Mouse (Mus musculus): ENCODE results near the gene Ptpa. TPM values are rescaled to one million over a fixed set of nuclear protein-coding genes. Genes with fewer than 3 reads are reported as not detected.

The Ptpa gene
- total RNA-seq, 2 experiments from 2014 or later = 163 to 169 TPM

DNA sequence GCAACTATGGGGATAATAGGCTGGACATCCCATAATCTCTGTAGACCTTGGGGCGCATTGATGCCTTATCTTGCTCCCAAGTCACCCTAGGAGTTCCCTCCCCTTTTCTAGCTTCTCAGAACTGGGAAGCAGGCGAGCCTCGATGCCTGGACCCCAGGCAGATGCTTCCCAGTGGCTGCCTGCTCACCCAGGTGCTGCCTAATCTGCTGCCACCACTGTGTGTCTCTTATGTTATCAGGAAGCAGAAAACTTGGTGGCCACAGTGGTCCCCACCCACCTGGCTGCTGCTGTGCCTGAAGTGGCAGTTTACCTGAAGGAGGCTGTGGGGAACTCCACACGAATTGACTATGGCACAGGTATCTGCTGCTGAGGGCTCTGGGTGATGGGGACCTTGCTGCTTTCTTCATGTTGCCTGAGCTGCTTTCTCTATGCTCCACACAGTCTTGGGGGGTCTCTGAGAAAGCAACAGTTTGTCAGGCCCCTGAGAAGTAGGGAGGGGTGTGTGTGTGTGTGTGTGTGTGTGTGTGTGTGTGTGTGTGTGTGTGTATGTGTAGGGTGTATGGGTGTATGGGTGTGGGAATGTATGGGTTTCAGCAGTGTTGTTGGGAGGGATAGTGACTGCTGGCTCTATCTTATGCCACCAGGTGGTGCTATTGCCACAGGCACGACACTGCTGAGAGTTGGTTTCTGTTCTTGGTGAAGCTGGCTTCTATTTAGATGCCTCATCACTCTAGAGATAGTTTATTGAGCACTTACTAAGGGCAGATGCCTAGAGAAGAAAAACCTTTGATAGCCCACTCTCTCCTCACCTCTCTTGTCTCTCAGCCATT lies 19.7 kb downstream of the Ptpa start:
- peak; percentile 46 to 57 for DNase-seq (ENCODE audit: extremely low spot score in 1 of 2, low spot score in 1 of 2)

DNA sequence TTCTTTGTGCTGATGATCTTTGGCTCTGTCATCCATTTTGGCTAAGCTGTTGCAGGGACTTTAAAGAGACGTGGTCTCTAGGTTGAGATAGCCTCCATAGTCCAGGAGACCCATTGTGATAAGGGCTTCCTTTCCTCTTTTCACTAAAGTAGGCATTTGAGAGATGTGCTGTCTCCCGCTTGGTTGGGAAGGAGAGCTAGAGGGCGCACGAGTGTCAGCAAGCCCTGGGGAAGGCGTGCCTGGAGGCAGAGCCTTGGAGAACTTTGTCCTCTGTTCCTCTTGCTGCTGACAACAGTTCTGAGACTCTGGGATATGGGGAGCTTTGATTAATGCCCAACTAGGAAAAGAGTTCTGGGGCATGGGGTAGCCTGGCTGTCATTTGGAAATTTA lies 20.3 kb downstream of the Ptpa start:
- DNase-seq (ENCODE audit: extremely low spot score in 1 of 2, low spot score in 1 of 2) = no peak

DNA sequence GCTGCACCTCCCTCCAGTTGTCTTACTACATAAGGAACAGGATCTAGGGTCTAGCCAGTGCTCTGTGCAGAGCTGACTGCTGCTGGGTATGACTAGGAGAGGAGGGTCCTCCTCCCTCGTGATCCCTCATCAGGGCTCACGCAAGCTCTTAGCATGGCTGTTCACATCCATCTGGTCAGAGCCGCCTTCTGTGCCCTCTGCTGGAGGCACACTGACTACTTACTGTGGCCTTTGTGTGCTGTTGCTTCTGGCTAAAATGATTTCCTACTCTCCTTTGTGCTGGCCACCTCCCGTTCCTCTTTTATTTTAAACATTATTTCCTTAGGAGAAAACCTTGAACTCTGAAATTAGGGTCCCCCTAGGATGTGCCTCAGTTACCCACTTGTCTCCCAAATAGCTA lies 21.0 kb downstream of the Ptpa start:
- DNase-seq (ENCODE audit: extremely low spot score in 1 of 2, low spot score in 1 of 2) = no peak

DNA sequence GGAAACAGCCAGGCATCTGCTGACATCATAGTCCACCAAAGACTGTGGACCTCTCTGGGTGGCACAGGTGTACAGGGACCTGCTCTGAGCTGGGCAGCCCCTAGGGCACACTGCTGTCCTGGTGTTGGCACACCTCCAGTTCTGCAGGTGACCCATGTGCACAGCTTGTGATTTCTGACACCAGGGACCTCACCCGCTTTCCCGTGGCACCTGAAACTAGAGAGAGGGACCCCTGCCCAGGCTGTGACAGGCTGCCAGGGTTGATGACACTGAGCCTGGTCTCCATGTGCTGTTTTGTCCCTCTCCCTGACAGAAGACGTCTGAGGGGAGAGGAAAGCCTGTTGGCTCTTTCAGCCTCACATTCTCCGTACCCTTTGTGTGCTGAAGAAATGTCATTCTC lies 22.0 kb downstream of the Ptpa start:
- no peak for DNase-seq (ENCODE audit: extremely low spot score in 1 of 2, low spot score in 1 of 2)

DNA sequence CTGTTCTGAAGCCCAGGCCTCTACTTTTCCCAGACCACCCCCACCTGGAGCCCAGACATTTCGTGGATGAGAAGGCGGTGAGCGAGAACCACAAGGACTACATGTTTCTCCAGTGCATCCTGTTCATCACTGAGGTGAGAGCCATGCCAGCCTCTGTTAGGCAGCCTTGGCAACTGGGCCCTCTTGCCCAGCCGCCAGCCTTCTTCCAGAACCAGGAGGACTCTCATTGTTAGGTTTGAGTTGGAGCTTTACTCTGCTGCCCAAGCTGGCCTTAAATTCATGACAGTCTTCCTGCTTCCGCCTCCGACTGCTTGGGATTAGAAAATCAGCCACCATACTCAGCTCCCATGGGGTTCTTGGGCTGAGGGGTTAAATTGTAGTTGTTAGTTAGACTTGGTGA lies 23.8 kb downstream of the Ptpa start:
- no peak for DNase-seq (ENCODE audit: extremely low spot score in 1 of 2, low spot score in 1 of 2)

DNA sequence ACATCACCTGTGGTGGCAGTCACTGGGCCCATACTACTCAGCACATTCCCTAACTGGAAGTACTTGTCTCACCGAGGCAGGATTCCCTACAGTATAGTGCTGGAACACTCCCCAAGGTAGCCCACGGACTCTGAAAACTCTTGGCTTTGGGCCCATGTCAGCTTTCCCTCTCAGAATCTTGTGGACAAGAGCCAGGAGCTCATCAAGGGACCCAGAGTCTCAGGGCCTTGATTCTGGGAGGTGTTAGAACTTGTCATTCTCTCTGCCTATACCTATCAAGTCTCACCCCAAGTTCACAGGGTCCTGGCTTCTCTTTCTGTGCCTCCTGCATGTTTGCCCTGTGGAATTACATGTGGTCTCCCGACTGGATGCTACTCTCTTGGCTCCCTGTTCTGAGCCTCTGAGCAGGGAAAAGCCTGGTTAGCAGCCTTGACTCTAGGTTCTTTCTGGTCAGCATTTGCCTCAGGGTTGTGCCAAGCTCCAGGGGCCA lies 24.4 kb downstream of the Ptpa start:
- DNase-seq (ENCODE audit: extremely low spot score in 1 of 2, low spot score in 1 of 2) = no peak

DNA sequence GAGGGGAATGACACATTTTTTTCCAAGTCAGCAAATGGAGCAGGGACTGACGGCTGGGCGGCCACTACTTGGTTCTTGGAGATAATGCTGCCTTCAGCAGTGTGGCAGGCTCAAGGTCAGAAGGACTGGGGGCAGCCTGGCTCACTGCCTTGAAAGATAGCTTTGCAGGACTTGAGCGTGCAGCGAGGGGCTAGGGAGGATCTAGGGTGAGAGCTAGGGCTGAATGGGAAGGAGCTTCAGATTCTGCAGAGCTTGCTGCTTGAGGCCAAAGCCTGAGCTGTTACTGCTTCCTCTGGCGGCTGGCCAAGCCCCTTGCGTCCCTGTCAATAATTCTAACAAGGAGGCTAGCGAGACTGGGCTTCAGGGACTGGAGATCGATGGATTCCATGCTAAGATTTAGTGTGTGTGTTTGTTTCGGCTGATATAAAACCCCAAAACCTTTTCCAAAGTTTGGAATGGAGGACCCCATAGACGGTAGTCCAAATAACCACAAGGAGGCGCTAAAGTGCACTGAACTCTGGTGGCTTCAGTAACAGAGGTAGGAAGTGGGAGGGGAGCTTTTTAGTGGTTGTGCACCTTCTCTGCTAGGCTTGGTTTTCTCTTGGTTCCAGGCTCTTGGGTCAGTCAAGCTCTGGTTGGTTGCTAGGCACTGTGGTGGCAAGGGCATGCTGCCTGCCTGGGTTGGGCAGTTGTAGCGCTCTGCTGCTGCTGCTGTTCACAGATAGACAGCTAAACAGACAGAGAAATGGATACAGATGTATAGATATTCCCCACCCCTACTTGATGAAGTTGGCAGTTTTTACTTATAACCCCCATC lies 25.1 kb downstream of the Ptpa start:
- peak; percentile 42 to 49 for DNase-seq (ENCODE audit: extremely low spot score in 1 of 2, low spot score in 1 of 2)

DNA sequence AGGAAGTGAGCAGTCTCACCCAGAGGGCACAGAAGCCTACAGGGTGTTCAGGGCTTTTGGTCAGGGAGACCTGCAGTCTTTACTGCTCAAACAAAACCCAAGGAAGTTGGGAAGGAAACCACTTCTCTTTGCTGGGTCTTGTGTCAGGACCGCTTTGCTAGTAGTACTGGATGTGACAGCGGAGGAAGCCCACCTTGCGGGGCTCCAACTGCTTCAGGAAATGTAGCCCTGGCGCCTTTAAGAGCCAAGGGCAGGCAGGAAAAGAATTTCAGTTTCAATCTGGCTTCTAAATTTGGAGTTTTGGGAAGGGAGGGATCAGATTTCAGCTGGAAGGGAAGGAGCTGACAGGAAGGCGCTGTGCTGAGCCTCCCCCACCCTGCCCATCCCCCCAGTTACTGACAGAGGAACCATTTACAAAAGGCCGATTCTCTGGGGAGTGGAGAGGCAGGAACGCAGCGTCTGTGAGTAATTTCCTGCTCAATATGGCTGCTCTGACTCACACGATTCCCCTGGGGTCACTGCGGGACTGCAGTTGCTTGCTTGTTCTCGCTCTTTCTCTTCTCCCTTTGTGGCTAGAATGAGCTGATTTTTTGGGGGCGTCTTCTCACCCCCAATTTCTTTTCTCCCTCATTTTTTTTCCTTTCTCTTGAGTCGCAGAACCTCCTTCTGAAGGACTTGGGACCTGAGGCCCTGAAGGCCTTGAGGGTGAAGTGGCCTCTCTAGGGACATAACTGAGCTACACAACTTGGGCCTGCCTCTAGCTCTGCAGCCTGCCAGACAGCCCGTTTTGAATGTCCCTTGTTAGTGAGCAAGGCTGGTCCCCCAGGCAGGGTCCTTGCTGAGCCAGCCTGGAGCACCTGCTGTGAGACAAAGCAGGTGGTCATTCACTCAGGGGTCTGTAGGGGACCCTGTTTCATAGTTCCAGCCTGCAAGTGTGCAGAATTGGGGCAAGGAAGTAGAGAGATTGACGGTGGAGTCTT lies 26.0 kb downstream of the Ptpa start:
- DNase-seq (ENCODE audit: extremely low spot score in 1 of 2, low spot score in 1 of 2) = peak; percentile 47 to 52

DNA sequence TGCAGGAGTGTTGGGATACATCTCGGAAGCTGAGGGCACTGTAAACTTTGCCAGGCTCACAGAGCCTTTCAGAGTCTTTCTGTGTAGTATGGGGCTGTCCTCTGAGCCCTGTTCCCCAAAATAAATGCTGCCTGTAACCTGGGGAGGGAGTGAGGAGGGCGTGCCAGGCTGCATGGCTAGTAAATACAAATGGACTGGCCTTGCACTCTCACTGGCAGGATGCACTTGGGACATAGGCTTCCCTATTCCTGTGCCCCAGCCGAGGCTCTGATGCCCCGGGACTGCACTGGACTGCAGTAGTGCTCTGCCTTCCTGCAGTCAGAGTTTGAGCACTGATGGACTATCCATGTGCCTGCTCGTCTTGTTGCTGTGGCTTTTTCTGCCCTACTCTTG lies 26.7 kb downstream of the Ptpa start:
- DNase-seq (ENCODE audit: extremely low spot score in 1 of 2, low spot score in 1 of 2) = no peak

DNA sequence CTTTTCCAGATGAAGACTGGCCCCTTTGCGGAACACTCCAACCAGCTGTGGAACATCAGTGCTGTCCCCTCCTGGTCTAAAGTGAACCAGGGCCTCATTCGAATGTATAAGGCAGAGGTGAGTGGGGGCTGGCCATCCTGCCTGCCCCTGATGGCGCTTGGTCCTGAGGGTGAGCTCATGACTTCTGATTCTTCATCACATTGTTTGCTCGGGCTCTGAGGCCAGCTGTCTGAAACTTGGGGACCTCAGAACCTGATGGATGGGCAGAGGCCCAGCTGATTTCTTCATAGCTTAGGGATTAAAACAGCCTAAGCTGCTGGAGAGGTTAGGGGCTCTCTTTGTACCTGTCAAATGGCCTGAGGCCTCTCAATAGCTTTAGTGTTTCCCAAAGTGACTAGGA lies 27.4 kb downstream of the Ptpa start:
- no peak for DNase-seq (ENCODE audit: extremely low spot score in 1 of 2, low spot score in 1 of 2)

DNA sequence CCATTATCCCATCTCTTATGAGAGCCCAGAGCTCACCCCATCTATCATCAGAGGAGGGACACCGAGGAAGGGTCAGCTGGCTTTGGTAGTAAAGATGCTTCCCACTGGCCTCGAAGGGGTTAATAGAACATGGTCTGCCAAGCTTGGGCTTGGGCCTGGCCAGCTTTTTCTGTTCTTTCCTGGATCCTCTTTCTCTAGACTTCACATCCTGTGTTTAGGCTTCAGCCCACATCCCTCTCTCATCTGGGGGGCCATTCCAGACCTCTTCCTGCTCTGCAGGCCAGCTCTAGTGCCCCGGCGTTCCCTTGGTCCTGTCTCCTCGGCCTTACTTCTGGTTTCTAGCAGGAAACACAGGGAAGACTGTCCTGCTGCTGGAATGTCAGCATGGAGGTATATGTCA lies 28.2 kb downstream of the Ptpa start:
- no peak for DNase-seq (ENCODE audit: extremely low spot score in 1 of 2, low spot score in 1 of 2)

DNA sequence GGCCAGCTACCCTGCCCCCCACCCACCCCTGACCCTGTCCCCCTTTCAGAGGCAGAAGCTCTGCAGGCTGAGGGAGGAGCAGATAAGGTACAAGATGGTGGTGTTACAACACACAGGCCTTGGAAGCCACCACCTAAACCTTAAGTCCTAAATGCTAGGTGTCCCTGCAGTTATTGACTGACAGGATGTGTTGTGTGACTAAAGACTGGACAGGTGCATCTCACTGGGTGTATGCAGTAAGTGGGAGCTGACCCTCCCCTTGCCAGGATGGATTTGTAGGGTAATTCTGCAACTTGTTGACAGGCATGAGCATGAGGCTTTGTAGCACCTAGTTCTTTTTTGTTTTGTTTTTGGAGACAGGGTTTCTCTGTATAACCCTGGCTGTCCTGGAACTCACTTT lies 28.6 kb downstream of the Ptpa start:
- DNase-seq (ENCODE audit: extremely low spot score in 1 of 2, low spot score in 1 of 2) = no peak

DNA sequence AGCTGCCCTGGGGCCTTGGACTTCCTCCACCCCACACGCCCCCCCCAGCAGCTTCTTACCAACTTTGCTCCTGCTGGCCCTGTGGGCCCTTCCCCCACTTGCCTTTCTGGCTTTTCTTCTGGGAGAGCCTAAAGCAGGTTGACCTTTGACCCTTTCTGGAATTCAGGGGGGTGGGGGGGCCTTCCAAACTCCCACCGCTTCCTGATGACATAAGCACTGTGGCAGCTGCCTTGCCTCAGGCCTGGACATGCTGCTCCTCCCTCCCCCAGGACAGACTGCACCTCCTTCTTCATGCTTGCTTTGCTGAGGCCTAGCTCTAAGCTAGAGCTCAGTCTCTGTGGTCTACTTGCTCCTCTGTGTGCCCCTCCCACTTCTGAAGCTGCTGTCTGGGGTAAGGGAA lies 29.5 kb downstream of the Ptpa start:
- DNase-seq (ENCODE audit: extremely low spot score in 1 of 2, low spot score in 1 of 2) = no peak

DNA sequence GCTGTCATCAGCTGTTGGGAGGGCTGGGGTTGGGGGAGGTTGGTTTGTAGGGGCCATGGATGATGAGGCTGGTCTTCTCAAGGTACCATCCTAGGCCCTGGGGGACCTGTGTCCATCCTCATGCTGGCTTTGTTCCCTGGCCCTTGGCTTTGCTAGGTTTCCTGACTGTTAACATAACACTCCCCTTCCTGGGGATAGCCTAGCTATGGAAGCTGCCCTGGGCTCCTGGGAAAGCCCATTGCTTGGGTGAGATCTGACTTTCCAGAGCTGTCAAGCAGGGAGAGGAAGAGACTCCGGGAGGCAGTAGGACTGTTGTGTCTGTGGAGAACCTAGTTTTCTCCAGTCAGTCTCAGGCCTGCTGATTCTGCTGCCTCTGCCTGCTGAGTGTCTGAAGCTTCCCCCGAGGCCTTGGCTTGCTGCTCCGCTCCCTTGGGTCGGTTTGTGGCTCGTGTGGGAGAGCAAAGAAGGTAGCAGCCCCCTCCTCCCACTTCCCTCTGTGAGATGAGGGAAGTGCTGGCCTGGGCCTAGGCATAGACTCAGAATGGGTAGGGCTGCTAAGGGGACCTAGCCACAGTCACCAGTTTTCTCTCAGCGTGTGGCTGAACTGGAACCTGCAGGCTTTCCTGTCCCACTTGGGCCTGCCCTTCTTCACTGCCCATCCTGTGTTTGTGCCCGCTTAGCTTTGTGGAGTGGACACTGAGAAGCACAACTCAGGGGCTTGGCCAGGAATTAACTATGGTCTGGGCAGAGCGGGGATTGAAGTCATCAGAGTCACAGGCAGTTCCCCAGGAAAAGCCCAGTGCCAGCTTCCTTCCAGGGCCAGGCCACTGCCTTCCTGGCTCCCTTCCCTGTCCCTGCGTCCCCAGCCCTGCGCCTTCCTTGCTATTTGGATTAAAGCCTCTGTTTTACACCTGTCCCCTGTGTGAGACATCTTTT lies 31.3 kb downstream of the Ptpa start:
- DNase-seq (ENCODE audit: extremely low spot score in 1 of 2, low spot score in 1 of 2) = no peak

DNA sequence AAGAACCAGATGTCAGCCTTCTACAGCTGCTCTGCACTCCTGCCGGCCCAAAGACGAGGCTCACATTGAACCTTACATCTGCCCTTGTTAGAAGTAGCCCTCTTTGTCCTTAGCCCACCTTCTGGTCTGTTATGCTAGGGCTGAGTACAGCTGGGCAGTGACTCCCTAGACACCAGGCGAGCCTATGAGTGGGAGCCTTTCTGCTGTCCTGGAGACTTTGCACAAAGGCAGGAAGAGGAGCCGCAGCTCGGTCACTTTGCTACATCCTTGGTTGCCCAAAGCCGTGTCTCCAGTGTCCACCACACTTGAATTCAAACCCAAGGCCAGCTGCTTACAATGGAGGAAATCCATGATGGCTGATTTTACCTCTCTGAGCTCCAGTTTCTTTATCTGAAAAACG lies 32.5 kb downstream of the Ptpa start:
- DNase-seq (ENCODE audit: extremely low spot score in 1 of 2, low spot score in 1 of 2) = no peak

DNA sequence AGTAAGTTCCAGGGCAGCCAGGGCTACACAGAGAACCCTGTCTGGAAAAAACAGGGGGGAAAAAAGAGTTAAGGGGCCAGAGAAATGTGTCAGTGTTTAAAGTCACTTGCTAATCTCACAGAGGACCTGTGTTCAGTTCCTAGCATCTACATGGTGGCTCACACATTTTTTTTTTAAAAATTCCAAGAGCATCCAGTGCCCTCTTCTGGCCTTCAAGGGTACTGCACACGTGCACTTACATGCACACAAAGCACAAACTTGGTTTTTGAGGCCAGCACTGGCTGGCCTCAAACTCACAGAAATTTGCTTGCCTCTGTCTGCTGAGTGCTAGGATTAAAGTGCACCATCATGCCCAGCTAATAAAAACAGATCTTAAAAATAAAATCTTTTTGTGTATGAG lies 34.7 kb downstream of the Ptpa start:
- no peak for DNase-seq (ENCODE audit: extremely low spot score in 1 of 2, low spot score in 1 of 2)

DNA sequence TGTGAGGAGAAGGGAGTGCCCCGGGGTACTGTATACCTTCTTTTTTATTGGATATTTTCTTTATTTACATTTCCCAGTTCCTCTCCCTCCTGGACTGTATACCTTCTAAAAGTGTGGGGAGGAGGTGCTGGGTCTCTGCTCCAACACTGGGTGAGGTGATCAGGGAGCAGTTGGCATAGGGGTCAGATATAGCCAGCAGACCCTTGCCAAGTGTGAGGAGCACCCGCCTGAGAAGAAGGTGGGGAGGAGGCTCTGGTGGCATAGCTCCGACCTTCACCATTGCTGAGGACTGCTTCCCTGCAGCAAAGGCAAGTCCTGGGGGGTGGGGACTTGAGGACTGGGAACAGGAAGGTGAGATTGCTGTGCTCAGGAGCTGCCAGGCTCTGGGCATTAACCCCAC lies 35.7 kb downstream of the Ptpa start:
- DNase-seq (ENCODE audit: extremely low spot score in 1 of 2, low spot score in 1 of 2) = no peak

DNA sequence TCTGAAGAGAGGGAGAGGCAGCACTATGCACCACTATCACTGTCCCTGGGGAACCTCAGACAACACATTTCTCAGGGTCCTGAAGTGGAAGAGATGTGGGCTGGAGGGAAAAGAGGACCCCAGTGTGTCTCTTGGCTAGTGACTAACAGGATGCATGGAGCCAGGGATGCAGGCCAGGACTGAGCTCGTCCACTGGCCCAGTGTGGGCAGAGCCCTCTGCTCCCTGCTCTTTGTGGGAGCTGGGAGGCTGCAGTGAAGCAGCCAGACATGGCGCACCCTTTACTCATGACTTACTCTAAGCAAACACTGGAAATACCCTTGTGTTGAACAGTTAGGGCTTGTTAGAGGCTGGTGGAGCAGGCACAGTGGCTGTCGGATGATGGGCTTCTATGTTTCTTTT lies 37.7 kb downstream of the Ptpa start:
- no peak for DNase-seq (ENCODE audit: extremely low spot score in 1 of 2, low spot score in 1 of 2)

DNA sequence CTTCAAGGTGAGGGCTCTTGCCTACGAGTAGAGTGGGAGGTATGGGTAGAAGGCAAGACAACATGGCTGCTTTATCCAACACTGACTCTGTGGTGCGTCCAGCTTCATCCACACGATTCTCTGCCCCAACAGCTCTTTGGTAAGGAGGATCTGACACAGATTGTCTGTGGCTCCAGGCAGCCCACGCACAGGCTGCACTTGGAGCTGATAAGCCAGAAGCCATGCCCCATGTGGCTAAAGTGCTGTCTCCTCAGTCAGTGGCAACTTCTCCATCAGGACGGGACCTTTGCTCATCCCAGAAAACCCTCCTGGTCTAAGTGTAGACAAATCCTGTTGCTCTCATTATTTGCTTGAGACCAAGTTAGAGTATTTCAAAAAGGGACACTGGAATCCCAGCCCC lies 38.7 kb downstream of the Ptpa start:
- DNase-seq (ENCODE audit: extremely low spot score in 1 of 2, low spot score in 1 of 2) = no peak
